Mouse (Mus musculus) right cerebral cortex, postnatal 10 days (tissue): ENCODE results near the gene Pdxdc1.
"Not testable (repeated sequence)": the region's sequence is repeated elsewhere in the genome, so short reads cannot be mapped to it uniquely, and the experiment has no call there.

ENCODE experiments used
- DNase-seq, 2 experiments: peaks; one replicate each; pipeline ENCODE4 v3.0.0; 2021; ENCODE audit warnings: low spot score in 2 of 2

The Pdxdc1 gene

DNA sequence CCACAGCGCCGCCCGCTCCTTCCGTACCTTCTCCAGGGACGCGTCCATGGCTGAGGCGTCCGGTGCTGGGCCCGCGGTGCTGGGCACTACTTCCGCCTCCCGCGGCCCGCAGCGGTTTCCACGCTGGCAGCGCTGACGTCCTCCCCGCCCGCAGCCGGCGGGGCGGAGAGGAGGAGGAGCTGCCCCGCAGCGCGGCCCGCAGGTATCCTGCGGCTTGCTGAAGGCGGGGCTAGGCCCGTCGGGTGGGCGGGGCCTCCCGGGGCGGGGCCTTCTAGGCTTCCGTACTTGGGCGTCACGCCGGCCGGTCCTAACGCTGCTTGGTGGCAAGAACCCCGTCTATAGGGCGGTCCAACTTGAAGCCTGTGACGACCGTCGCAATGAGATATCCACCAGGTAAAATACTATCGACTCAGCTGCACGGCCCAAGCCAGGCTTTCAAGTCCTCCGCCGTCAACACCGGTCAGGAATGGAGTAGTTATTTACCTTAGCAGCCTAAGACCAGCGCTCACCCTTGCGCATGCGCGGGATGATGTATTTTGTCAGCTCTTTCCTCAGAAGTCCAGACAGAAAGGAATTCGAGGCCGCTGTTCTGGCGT lies at the start of gene Pdxdc1, which contains the start of gene Mpv17l:
Gene Pdxdc1, minus strand, starts transcription at position 244 of the 596 bp plus-strand sequence.
Gene Mpv17l, plus strand, starts transcription at position 274 of the 596 bp plus-strand sequence.
- peak; percentile 97 to 98 for DNase-seq

DNA sequence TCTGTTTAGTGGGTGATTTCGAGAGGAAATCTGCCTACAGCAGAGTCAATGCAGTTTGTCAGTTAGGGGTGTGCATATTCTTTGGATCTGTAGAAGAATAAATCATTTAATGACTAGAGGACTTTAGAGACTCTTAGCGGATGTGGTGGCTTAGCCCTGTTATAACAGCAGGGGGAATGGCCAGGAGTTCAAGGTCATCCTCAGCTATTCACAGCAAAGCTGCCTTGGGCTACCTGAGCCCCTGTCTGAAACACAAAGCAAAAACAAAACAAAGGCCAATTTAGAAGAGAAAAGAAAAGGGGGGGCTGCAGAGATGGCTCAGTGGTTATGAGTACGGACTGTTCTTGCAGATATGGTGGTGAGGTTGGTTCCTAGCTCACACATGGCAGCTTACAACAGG lies 48.3 kb upstream of the Pdxdc1 start:
- DNase-seq = no peak

DNA sequence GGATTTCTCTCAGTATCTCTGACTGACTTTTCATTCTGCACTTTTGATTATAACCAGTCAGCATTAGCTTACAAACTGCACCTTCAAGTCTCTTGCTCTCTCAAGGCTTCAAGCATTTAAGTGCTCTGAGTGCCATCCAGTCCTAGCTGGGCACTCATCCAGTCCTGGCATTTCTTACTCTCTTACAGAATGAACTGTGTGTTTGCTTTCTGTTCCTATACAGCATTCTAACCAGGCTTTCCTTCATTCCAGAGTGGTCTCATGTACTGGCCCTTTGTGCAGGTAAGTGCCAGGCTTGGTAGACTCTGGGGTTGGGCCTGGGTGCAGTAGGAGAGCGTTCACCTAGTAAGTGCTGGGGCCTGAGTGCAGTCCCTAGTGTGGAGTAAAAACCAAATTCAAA lies 43.4 kb upstream of the Pdxdc1 start:
- DNase-seq = peak in 1 of 2 experiments; percentile 21

DNA sequence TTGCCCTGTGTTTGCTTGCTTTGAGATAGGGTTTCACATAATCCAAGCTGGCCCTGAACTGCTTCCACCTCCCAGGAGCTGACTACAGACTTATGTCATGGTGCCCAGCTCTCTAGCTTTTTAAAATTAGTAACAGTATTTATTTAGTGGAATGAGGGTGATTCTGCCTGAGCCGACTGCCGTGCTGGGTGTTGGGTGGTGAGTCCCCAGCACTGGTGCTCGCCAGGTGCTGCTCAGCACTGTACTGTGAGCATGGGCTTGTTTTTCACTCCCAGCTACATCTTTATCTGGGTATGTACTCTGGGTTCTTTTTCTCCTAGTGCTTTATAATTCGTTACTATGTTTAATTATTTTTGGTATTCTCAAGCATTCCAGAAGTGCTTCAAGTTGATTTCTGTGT lies 42.2 kb upstream of the Pdxdc1 start:
- no peak for DNase-seq

DNA sequence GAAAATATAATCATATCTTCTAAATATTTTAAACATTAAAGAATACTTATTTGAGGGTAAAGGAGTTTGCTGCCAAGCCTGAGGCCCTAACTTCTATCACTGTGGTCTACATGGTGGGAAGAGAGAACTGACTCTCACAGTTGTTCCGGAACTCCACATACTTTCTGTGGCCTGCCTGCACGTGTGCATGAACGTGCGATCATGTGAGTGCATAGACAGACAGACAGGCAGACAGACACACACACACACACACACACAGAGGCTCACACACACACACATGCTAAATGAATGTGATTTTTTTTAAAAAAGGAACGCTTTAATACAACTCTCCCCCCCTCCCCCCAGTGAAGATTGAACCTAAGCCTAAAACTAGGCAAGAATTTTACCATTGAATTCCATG lies 41.8 kb upstream of the Pdxdc1 start:
- DNase-seq = no peak

DNA sequence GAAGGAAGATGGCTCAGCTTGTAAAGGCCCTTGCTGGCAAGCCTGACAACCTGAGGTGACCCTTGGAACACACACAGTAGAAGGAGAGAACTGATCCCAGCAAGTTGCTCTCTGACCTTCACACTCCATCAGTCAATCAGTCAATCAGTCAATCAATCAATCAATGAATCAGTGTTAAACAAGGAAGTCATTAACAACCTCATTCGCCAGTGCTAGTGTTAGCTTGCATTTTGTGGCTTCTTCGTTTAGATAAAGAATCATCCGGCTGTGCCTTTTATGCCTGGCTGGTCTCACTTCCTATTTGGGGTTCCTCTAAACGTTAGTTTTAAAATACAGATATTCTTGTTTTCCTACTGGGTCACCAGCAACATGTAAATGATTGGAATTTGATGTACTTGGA lies 41.2 kb upstream of the Pdxdc1 start:
- no peak for DNase-seq

DNA sequence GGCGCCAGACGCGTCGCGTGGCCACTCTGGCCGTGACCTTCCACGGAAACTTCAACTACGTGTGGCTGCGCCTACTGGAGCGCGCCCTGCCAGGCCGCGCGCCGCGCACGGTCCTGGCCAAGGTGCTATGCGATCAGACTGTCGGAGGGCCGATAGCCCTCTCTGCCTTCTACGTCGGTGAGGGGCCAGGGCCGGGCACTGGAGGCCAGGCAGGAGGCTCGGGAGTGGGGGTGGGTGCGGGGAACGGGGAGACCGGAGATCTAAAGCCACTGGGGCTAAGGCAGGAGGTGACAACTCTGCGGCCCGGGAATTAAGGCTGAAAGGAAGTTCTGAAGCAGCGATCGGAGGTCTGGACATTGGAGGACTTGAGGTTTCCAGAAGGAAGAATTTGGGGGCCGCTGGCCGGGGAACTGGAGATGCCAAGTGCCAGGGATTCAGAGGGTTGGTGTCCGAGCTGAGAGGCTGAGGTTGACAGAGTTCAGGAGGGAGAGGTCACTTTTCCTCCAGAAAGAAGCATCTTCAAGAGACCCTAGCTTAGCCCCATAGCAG lies 38.0 kb upstream of the Pdxdc1 start:
- DNase-seq = no peak

DNA sequence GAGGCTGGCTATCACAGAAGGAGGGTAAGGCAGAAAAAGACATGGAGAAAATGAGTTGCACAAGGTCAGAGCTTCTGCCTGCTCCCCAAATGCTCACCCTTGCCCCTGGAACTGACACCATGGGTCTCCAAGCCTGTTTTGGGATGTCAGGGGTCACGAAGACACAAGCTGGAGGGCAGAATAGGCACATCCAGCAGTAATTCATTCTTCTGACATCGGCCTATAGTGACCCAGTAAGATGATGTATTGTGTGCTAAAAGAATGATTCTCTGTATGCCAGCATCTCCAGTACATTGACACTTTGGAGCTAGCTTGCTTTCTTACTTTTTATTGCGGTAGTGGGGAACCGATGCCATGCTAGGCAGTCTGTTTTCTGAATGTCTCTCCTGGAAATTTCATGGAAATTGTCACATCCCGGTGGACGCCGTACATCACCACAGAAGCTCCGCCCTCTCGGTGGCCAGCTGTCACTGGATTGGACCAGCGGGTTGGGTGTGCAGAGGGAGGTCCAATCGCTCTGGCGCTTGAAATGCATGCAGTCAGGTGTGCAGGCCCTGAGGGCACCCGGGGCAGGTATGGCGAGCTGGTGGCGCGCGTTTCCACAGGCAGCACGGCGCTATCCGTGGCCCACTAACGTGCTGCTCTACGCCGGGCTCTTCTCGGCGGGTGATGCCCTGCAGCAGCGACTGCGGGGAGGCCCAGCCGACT lies 37.4 kb upstream of the Pdxdc1 start:
- peak; percentile 92 to 94 for DNase-seq

DNA sequence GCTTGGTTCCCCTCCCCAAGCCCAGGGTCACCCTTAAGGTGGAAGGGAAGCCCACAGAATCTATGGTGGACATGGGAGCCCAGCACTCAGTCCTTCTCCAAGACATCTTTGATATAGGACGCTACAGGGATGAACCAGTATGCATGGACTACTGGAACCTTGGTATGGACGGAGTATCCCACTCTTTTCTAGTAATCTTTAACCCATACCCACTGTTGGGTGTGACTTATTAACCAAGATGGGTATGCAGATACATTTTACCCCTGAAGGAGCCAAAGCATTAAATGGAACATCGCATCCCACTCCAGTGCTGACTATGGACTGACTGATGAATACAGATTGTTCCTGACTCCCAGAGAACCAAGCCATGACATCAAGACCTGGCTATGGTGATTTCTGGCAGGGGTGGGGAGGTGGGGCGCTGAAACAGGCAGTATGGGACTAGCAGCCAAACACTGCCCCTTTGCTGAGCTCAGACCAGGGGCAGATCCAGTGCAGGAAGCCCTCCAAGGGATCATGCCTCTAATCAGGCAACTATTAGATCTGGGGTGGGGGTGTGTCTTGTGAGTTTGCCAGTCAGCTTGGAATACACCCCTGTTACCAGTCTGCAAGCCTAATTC lies 24.6 kb upstream of the Pdxdc1 start:
- DNase-seq = no peak

DNA sequence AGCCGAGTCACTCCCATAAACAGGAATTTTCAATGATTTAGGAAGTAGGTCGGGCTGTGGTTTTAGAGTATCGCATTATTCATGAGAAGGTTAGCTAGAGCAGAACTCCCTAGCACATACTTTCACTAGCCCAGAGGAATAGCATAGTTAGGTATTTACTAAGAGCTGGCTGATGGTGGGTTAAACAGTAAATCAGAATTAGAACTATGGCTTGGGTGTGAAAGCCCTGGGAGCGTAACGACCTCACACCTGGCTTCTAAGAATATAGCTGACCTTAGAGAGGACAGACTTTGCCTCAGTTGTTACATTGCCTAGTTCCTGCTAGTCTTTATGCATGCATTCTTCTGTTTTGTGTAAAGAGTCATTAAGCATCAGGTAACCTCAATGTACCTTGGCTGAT lies 20.0 kb upstream of the Pdxdc1 start:
- DNase-seq = not testable (repeated sequence)

DNA sequence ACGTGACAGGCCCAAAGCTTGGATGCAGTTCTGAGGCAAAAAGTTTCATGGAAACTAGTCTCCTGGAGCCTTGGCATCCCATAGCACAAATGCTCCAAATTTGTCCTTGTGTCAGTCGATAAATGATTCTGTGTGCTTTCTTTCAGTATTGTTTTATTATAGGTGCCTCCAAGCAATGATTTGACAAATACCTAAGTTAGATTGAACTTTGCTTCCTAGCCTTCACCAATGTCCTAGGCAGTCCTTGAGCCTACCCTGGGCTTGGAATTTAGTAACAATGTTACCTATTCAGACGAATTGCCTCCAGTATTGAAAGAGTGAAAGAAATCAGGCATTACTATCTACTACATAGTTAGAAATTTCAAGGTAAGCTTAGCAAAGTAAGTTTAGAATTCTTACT lies 19.6 kb upstream of the Pdxdc1 start:
- DNase-seq = not testable (repeated sequence)

DNA sequence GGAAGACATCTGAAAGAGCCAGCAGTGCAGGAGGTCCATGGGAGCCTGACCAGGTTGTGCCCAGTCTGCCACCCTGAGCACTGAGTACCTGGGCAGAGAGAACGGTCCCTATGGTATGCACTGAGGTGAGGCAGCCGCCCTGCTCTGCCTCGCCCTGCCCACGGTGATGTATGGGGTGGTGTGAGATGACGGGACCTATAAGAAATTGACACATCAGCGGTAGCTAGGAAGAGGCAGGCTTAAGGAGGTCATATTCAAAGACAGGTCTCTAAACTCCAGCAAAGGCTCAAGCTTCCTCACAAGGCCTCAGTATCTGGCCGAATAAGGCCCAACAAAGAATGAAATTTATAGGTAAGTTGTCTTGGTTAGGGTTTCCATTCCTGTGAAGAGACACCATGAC lies 18.9 kb upstream of the Pdxdc1 start:
- no peak for DNase-seq

DNA sequence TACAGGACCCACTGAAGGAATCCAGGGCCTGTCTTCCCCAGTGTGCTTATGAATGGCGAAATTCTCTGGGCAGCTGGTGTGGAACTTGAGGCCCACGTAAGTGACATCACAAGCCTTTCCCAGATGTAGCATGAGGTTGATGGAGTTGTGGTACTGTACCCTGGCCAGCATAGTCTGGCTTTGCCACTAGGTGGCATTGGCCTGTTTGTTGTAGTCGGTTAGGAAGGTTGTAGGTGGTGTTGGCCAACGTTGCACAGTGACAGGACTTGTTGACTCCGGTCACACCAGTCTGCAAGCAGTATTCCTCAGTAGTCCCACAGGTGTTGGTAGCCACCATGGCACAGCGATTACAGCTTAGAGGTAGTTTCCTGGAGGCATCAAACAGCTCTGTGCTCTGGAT lies 18.1 kb upstream of the Pdxdc1 start:
- DNase-seq = no peak

DNA sequence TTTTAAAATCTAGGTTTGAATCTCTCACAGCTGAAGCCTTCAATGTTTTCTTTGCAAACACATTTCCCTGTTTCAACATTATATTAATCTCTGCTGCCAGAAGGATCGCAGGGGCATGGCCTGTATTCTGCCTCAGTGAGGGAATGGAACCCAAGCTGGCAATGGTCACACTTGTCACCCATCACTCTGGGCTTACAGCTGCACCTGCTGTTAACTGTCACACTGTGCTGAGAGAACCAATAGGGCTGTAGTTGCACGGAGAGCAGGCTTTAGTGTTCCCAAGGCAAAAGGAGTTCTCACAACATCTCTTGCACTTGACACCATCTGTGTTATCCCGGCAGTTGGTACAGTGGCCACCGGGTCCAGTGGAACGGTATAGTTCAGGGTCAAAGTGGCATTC lies 17.2 kb upstream of the Pdxdc1 start:
- DNase-seq = no peak

DNA sequence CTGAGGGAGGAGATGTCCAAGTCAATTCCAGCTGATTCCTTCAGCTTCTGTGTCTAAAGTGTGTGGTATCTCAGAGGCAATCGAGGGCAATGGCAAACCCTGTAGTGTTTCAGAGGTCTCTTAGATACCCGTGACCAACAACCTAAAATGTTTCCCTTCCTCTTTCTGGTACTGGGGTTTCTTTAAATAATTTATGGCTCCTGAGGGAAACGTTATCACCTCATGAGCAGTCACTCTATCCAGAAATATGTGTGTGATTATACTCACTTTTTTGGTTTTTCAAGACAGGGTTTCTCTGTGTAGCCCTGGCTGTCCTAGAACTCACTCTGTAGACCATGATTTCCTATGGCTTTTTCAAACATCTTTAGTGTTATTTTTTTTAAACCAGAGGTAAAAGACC lies 4.4 kb upstream of the Pdxdc1 start:
- no peak for DNase-seq

DNA sequence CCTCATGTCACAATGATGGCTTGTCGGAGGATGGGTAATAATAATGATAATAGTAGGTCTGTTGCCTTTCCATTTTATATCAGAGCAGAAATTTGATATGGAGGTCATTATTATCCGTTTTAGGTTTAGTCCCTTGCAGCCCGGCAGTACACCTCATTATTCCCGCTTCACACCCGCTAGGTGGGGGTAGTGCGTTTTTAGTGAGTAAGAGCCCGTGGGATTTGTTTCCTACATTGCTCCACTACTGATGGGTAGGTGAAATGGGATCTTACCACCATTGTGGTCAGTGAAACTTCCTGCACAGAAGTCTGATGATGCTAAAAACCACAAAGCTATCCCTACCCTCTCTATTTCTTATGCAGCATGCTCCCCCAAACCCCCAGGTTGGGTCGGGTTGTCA lies 557 bp upstream of the Pdxdc1 start:
- peak; percentile 88 to 90 for DNase-seq

DNA sequence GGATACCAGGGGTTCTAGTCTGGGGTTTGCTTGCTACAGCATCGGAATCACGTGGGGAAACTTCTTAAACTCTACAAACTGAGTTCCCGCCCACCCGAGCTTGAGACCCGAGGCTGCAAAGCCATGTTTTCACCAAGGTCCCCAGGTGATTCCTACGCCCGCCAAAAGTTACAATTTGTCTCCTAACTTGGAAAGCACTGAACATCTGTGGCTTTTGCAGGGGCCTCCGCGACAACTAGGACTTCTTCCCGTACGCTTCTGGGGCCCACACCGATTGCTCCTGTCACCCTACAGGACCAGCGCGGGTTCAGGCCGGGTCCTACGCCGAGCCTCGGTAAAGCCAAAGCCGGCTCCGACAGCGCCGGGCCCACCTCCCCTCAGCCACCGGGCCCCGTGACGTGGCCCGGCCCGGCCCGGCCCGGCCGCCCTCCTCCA lies 517 bp downstream of the Pdxdc1 start:
- DNase-seq = no peak

DNA sequence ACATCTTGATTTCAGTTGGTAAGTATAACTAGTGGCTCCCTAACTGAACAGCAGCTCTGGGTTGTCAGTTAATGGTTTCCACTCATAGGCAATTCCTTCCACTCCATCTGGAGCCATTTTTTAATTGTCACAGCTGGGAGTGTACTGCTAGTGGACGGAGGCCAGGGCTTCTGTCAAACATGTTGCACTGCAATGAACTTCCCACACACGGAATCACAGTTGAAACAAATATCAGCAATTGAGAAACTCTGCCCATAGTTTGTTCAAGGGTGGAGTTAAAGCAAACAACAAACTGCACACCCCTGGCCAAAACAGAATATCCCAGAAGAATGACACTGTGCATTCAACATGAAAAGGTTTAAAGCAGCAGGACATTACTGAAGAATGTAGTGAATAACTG lies 4.0 kb downstream of the Pdxdc1 start:
- DNase-seq = no peak

DNA sequence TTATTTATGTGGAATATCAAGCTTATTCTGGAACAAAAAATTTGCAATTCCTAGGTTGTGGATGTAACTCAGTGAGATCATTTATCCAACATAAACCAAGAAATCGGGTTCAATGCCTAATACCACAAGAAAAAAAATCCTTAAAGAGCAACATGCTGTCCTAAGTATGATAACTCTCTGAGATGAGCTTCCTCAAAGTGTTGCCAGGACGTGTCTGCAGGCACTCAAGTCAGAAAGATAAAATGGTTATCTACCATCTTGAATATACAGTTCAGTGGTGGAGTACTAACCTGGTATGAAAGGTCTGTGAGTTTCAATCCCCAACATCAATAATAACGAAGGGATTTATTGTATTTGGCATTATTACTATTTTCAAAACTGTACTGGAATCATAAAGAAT lies 6.6 kb downstream of the Pdxdc1 start:
- DNase-seq = no peak

DNA sequence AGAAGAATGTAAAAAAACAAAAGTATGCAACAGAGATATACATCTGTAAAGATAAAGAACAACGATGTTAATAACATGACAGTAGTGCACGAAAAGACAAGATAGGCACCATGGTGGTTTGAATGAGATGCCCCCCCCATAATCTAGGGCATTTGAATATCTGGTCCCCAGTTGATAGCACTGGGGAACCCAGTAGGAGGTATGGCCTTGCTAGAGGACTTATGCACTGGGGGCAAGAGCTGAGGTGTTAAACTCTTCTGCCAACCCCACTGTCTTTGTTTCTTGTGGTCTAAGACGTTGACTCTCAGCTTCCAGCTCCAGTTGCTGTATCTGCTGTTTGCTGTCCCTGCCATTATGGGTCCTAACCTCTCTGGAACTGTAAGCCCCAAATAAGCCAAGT lies 7.2 kb downstream of the Pdxdc1 start:
- no peak for DNase-seq

DNA sequence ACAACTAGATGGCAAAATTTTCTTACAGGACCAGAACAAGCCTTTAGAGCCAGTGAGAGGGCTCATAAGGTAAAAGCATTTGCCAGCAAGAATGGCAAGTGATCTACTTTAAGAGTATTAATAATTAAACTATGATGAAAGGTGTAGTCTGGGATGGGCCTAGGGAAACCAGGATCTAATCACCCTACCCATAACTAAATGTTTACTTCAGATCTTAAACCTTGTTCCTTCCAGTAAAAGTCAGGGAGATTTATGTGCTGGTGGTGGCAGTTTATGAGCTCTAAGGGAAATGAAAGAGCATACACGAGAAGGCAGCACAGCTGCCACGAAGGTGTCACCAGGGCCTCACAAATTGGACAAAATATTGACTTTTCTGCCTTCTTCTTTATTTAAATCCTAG lies 8.8 kb downstream of the Pdxdc1 start:
- no peak for DNase-seq

DNA sequence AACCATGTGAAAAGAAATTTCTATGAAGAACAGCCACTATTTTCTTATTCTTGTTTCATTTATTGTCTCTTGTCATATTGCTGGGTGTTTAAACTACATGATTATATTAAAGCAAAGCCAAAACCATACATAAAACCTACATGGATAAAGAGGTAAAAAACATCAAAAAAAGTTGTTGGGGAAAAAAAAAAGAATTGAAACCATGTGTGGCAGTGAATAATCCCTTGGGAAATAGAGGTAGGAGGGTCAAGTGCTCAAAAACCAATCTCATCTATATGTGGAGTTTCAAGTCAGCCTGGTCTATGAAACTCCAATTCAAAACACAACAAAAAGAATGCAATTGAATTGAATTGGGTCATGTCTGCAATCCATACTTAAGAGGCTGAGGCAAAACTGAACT lies 10.1 kb downstream of the Pdxdc1 start:
- no peak for DNase-seq

DNA sequence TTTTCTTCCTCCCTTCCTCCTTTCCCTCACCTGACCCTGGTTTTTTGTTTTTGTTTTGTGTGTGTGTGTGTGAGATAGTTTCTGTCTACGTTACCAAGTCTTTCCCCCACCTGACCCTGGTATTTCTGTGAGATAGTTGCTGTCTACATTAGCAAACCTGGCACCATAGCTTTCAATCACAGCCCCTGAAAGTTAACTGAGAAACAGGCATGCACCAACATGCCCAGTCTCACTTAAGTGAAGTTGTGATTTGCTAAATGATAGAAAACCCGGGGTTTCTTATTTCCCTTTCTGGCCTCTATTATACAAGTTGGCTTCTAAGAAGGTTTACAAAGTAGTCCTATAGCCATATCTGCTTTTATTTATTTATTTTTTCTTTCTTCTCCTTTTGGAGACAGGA lies 12.5 kb downstream of the Pdxdc1 start:
- DNase-seq = no peak
